Mouse (Mus musculus) frontal cortex, postnatal 25 days (tissue): ENCODE data around the gene Erbb2.

Source experiments
- DNase-seq, 2 experiments: peaks; one replicate each; pipeline ENCODE4 v3.0.0; 2022; ENCODE audit warnings: low spot score in 2 of 2

The Erbb2 gene

GRCm38 (mm10) chr11:98385638-98386585 is 26.4 kb upstream of the Erbb2 start, which contains the start of gene Pnmt:
TSS of gene Pnmt (plus strand) at chr11:98386450.
- no peak for DNase-seq

- no peak for DNase-seq
Measured at GRCm38 (mm10) chr11:98386596-98386995, 25.7 kb upstream of the Erbb2 start.

GRCm38 (mm10) chr11:98387056-98387577 is 25.2 kb upstream of the Erbb2 start:
- no peak for DNase-seq

- DNase-seq, result no peak
Measured at GRCm38 (mm10) chr11:98388282-98388681, 24.0 kb upstream of the Erbb2 start.

GRCm38 (mm10) chr11:98389221-98389780 is 23.0 kb upstream of the Erbb2 start:
- peak; percentile 50 to 66 for DNase-seq

GRCm38 (mm10) chr11:98390141-98390540 is 22.1 kb upstream of the Erbb2 start:
- DNase-seq, result no peak

- no peak for DNase-seq
Measured at GRCm38 (mm10) chr11:98392034-98392433, 20.2 kb upstream of the Erbb2 start.

GRCm38 (mm10) chr11:98392645-98393044 is 19.6 kb upstream of the Erbb2 start:
- no peak for DNase-seq

GRCm38 (mm10) chr11:98393317-98393716 is 19.0 kb upstream of the Erbb2 start:
- DNase-seq, result no peak

GRCm38 (mm10) chr11:98394301-98394700 is 18.0 kb upstream of the Erbb2 start:
- no peak for DNase-seq

GRCm38 (mm10) chr11:98395041-98395440 is 17.2 kb upstream of the Erbb2 start:
- no peak for DNase-seq

- DNase-seq, result no peak
Measured at GRCm38 (mm10) chr11:98397946-98398345, 14.3 kb upstream of the Erbb2 start.

- peak; percentile 74 to 81 for DNase-seq
Measured at GRCm38 (mm10) chr11:98400161-98400726, 12.0 kb upstream of the Erbb2 start, which contains the start of gene Pgap3. TSS of gene Pgap3 (minus strand) at chr11:98400490.

GRCm38 (mm10) chr11:98400816-98401215 is 11.5 kb upstream of the Erbb2 start:
- DNase-seq, result no peak

- no peak for DNase-seq
Measured at GRCm38 (mm10) chr11:98406621-98407020, 5.6 kb upstream of the Erbb2 start.

- no peak for DNase-seq
Measured at GRCm38 (mm10) chr11:98408872-98409271, 3.4 kb upstream of the Erbb2 start.

GRCm38 (mm10) chr11:98409341-98409822 is 2.9 kb upstream of the Erbb2 start:
- DNase-seq, result no peak

GRCm38 (mm10) chr11:98412797-98413301 is 579 bp downstream of the Erbb2 start:
- DNase-seq, result no peak

GRCm38 (mm10) chr11:98413731-98414130 is 1.5 kb downstream of the Erbb2 start:
- no peak for DNase-seq

GRCm38 (mm10) chr11:98414162-98414561 is 1.9 kb downstream of the Erbb2 start:
- DNase-seq, result no peak

- no peak for DNase-seq
Measured at GRCm38 (mm10) chr11:98417074-98417473, 4.8 kb downstream of the Erbb2 start.

GRCm38 (mm10) chr11:98418273-98418672 is 6.0 kb downstream of the Erbb2 start:
- no peak for DNase-seq
